Mouse (Mus musculus) spleen, adult 2 months (tissue): ENCODE data around the gene Ptpn13.

Experiments used
- CTCF ChIP-seq: fragments of 200-500 bp; IDR thresholded peaks from 2 replicates; pipeline ENCODE4 v1.5.1; 2011; ENCODE audit warnings: mild to moderate bottlenecking, inconsistent platforms; ENCODE audit not compliant: insufficient read depth, insufficient read length, insufficient replicate concordance; ENCODE audit errors: extremely low read depth
- POLR2A ChIP-seq: fragments of 200-500 bp; IDR thresholded peaks from 2 replicates; pipeline ENCODE4 v1.6.1; 2011; ENCODE audit warnings: low read depth, low read length, inconsistent platforms

DNA sequence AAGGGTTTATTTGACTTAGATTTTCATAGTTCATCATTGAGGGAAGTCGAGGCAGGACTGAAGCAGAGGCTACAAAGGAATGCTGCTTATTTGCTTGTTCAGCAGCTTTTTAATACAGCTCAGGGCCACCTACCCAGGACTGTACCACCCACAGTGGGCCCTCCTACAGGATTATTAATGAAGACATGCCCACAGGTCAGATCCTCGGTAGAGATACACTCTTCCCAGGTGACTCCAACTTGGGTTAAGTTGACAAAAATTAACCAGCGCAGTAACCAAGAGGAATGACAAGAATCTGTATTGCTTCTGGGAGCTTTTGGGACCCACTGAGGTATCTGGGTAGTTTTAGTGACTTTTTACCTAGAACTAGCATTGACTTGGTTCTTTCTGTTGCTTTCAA is 6.0 kb downstream of the Ptpn13 start:
- no peak for TF ChIP-seq CTCF
- no peak for TF ChIP-seq POLR2A
